Mouse (Mus musculus) cerebellum, adult (tissue): ENCODE data around the gene Zic5.

Experiments used
- ATAC-seq: cut with Nextera tagmentation; 2 replicates; pipeline ENCODE4 v1.9.2; 2017; ENCODE audit warnings: mild to moderate bottlenecking, moderate library complexity, mixed read lengths; ENCODE audit not compliant: insufficient number of reproducible peaks, low FRiP score, low TSS enrichment

The Zic5 gene

GRCm38 (mm10) chr14:122481181-122481580 is 15.7 kb upstream of the Zic5 start:
- ATAC-seq: peak; percentile 17; the same call in 1 of the 2 replicates

- no peak for ATAC-seq
Measured at GRCm38 (mm10) chr14:122480355-122480754, 14.9 kb upstream of the Zic5 start.

- no peak for ATAC-seq
Measured at GRCm38 (mm10) chr14:122479461-122480109, 14.1 kb upstream of the Zic5 start.

- no peak for ATAC-seq
Measured at GRCm38 (mm10) chr14:122478574-122479011, 13.1 kb upstream of the Zic5 start.

GRCm38 (mm10) chr14:122477971-122478573 is 12.6 kb upstream of the Zic5 start:
- no peak for ATAC-seq

GRCm38 (mm10) chr14:122477261-122477671 is 11.8 kb upstream of the Zic5 start:
- no peak for ATAC-seq

- no peak for ATAC-seq
Measured at GRCm38 (mm10) chr14:122476822-122477215, 11.3 kb upstream of the Zic5 start.

GRCm38 (mm10) chr14:122476041-122476821 is 10.8 kb upstream of the Zic5 start:
- ATAC-seq: no peak

- ATAC-seq: no peak
Measured at GRCm38 (mm10) chr14:122475557-122476040, 10.1 kb upstream of the Zic5 start.

GRCm38 (mm10) chr14:122474891-122475556 is 9.5 kb upstream of the Zic5 start, which contains the start of gene Zic2:
Zic2 (plus strand) TSS chr14:122475435.
- peak; percentile 80 for ATAC-seq

- ATAC-seq: peak; percentile 65
Measured at GRCm38 (mm10) chr14:122474041-122474890, 8.8 kb upstream of the Zic5 start.

- no peak for ATAC-seq
Measured at GRCm38 (mm10) chr14:122473211-122473751, 7.8 kb upstream of the Zic5 start.

GRCm38 (mm10) chr14:122472647-122473046 is 7.2 kb upstream of the Zic5 start:
- no peak for ATAC-seq

GRCm38 (mm10) chr14:122472161-122472560 is 6.7 kb upstream of the Zic5 start:
- no peak for ATAC-seq

GRCm38 (mm10) chr14:122471449-122472085 is 6.1 kb upstream of the Zic5 start:
- ATAC-seq: no peak

- no peak for ATAC-seq
Measured at GRCm38 (mm10) chr14:122468971-122469755, 3.7 kb upstream of the Zic5 start.

GRCm38 (mm10) chr14:122467926-122468841 is 2.7 kb upstream of the Zic5 start:
- ATAC-seq: no peak
